Mouse (Mus musculus) lung, postnatal 14 days (tissue): ENCODE data around the gene Glt8d2.

Experiments
- DNase-seq: peaks from one replicate; pipeline ENCODE4 v3.0.0; 2021

Gene Glt8d2

DNA sequence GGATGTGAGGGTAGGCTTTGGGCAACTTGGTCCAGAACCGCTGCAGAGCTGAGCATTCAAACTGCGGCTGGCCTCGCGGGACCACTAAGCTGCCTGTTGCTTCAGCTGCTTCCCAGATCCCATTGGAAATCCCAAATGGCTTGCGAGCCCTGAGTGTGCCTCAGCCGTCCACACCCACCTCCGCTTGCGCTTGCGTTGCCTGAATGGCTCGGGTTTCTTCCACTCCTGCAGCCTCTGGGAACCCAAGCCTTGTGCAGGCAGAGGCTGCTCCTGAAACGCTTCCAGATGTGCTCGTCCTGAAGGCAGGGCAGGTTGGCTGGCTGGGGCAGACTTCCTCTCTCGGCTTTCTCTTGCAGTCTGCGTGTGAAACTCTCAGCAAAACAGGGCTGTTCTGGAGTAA is at the start of gene Glt8d2:
TSS of gene Glt8d2 (minus strand) at position 157 of the 400 bp plus-strand sequence.
- DNase-seq: peak; percentile 44

- peak; percentile 21 for DNase-seq
These were observed 9.0 kb upstream of the Glt8d2 start for GRCm38 (mm10) chr10:82699296-82699941.

DNA sequence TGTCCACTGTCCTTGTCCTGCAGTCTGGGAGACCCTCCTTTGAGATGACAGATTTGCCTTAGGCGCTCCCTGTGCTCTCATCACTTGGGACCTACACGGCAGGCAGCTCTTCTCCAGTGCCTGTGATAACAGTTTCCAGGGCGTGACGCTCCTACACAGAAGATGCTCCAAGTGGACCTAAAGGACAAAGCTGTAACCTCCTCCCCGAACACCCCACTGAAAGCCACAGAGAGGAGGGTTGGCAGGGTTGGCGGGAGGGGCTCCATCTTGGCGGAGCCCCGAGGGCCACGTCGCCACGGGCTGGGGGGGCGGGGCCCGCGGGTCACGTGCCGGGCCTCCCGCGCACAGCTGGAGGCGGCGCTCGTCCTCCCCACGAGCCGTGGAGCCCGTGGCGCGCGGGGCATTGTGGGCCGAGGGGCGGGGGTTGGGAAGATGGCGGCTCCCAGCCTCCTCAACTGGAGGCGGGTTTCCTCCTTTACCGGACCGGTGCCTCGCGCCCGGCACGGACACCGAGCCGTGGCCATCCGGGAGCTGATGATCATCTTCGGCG is 8.3 kb upstream of the Glt8d2 start:
- DNase-seq: peak; percentile 90

DNA sequence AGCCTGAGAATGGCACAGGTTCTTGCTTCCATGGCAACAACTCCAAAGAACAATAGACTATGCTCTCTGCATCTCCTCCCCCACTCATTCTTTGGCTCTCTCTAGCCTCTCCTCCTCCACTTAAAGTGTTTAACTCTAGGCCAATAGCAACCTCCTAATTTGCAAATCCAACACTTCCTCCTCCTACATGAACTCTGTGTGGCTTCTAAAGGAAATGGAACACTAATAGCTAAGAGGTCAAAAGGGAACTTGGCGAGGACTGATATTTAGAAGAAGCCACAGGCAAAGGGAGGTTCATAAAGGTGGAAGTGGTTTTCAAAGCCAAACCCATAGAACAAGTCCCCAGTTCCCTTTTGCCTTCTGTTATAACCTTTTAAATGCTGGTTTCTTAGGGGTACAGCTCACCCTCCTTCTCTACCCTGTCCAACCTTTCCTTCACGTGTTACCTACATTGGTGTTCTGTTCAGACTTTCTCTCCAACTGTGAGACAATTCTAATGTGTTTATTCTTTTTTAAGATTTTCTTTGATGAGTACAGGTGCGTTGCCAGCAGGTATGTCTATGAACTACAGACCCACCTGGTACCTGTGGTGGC is 7.0 kb upstream of the Glt8d2 start:
- peak; percentile 4 for DNase-seq

DNA sequence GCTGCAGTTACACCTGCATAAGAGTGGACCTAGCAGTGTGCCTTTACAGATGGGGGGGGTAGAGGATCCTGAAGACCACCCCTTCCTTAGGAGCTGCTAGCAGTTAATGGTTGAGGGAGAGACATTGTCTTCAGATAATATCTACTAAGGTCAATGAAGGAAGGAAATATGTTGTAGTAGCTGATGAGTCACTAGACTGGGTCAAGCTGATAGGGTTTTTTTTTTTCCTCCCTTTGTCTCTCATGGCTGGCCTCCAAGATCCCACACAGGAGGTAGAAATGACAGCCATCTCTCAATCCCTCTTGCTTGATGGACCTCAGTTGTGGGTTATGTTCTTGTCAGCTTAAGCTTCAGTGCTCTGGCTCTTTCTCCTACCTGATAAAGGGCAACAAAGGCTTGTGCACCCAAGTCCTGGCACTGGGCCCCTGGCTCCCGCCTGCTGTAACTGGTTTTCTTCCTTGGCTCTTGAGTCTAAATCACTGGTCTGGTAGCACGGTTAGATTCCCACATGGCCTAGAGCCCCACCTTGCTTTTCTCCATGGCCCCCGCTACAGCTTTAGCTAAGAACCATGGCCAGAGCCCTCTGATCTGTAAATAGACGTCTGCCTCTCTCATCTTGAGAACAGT is 6.1 kb upstream of the Glt8d2 start:
- peak; percentile 17 for DNase-seq

GRCm38 (mm10) chr10:82695956-82696355 is 5.5 kb upstream of the Glt8d2 start, which contains the start of gene Hcfc2:
TSS of gene Hcfc2 (plus strand) at chr10:82696160.
- no peak for DNase-seq

DNA sequence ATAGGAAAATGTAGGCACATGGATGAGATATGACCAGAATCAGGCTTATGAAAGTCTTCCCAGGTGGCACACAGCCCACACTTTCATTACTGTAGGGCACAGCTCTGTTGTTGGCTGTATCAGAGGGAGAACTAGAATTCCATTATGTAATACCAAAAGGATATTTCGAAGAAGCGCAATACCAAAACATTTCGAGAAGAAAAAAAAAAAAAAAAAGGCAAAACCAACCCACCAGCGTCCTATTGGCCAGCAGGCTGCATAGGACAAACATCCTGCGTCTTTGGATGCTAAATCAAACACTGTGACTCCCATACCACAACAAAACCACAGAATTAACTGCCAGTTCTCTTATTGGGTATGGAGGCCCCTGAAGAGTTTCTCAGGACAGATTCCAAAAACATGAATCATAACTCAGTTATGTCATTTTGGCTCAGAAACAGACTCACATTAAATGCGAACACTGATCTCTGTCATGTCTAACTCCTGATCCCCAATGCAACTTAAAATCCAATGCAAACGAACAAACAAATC is 704 bp downstream of the Glt8d2 start:
- peak; percentile 38 for DNase-seq

- no peak for DNase-seq
These were observed 5.0 kb downstream of the Glt8d2 start for GRCm38 (mm10) chr10:82685440-82685839.

GRCm38 (mm10) chr10:82681639-82682038 is 8.8 kb downstream of the Glt8d2 start:
- DNase-seq: no peak

- no peak for DNase-seq
These were observed 9.7 kb downstream of the Glt8d2 start for GRCm38 (mm10) chr10:82680769-82681168.

DNA sequence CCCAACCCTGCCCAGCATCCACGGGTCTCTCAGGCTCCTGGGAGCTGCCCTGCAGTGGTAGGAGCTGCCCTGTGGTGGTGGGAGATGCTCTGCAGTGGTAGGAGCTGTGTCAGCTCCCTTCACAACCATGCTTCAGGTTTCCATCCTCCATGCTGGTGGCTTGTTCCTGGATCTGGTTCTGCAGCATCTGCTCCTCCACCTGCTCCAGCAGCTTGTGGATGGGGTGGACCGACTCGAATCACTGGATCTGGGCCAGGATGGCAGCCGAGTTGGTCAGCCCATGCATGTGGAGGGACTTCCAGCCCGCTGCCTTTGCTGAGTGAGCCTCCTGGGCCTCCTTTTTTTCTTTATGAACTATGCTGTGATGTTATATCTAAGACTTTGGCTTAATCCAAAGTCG is 13.5 kb downstream of the Glt8d2 start:
- DNase-seq: no peak

GRCm38 (mm10) chr10:82670205-82670604 is 20.2 kb downstream of the Glt8d2 start:
- no peak for DNase-seq

DNA sequence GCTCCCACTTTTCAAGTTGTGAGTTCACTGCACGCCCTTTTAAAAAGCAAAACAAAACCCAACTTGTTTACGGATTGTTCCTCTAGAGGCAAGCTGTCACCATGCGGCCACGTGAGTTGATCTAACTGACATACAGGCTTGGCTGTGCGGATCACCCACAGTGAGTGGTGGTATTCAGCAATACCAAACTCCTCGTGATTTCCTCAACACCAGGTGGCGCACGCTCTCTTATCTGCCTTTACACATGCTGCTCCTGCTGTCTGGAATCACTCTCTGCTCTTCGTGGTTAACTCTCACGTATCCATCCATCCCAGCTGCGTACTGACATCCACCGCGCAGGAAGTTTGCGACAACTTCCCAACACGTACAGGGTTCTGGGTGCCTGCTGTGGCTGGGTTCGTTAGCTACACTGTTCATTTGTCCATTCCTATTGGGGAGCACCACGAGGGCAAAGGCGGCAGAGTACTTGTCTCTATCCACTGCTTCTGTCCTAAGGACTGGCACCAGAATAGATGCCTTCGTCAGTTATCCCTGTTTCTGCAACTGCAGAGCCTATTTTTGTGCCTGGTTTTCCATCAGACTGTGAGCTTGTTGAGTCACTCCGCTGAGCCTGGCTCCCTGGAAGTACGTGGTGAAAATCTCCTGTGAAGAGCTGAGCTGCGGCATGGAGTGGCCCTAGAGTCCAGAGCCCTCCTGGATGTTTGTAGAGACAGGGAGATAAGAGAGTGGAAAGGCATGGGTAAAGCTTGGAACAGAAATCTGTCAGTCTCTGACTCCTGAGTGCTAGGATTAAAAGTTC is 23.8 kb downstream of the Glt8d2 start:
- DNase-seq: peak; percentile 92

- no peak for DNase-seq
These were observed 24.5 kb downstream of the Glt8d2 start for GRCm38 (mm10) chr10:82665951-82666350.

DNA sequence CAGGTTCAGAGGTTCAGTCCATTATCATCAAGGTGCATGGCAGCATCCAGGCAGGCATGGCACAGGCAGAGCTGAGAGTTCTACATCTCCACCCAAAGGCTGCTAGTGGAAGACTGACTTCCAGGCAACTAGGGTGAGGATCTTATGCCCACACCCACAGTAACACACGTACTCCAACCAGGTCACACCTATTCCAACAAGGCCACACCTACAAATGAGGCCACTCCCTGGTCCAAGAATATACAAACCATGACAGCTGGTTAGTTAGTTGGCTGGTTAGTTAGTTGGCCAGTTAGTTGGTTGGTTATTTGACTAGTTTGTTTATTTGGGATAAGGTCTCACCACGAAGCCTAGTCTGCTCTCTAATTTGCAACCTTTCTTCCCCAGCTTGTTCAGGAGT is 27.2 kb downstream of the Glt8d2 start:
- DNase-seq: no peak

GRCm38 (mm10) chr10:82662267-82662990 is 28.0 kb downstream of the Glt8d2 start:
- no peak for DNase-seq

DNA sequence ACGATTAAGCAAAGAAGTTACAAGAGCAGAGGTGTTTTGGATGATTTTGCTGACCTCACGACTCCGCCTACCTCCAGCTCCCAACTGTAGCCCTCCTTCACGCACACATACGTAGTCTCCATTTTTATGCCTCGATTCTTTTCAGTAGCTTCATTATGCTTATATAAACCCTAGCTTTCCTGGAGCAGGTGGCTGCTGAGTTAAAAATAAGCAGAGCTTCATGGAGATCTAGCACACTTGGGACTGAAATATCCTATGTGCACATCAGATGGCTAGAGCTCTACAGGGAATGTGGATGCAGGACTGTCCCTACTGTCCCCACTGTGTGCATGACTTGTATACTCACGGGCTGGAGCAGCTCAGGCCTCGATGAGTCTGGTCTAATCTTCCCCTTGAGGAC is 28.6 kb downstream of the Glt8d2 start:
- no peak for DNase-seq

GRCm38 (mm10) chr10:82654581-82654980 is 35.9 kb downstream of the Glt8d2 start:
- DNase-seq: no peak

DNA sequence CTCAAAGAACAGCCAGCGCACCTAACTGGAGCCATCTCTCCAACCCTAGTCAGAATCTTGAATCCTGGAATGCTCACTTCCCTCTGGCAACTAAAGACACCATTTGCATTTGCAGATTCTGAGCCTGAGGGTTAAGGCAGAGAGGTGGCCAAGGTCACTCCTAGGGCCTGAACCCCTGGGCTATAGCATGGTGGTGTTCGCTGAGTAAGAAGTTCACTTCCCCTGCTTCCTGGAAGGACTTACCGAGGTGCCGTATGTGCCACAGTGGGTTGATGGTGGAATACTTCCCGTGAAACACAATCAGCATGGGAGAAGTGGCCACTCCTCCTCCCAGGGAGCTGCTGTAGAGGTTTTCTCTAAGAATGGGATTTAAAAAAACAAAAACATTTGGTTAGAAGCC is 37.8 kb downstream of the Glt8d2 start:
- DNase-seq: no peak

- no peak for DNase-seq
These were observed 39.2 kb downstream of the Glt8d2 start for GRCm38 (mm10) chr10:82651221-82651620.

- DNase-seq: no peak
These were observed 43.1 kb downstream of the Glt8d2 start for GRCm38 (mm10) chr10:82647205-82647811.

DNA sequence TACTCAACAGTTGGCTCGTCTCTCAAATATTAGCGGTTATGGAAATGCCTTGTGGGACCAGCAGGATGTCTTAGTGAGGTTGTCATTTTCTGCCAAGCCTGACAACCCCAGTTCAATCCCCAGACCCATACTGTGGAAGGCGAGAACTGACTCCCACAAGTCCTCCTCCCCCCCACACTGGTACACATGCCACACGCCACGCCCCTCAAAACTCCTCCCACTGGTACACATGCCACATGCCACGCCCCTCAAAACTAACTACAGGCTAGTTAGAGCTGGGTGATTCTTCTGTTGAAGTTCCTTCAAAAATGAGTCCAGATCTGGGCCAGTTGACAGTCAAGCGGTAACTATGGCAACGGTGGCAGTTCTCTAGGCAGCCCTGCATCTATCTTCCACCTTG is 44.4 kb downstream of the Glt8d2 start:
- DNase-seq: no peak
